Mouse (Mus musculus) erythroblast, embryonic 14.5 days (primary cell): ENCODE results near the gene Slc35b3. TPM values are rescaled to one million over a fixed set of nuclear protein-coding genes. Genes with fewer than 3 reads are reported as not detected.

ENCODE experiments used
- H3K27me3 ChIP-seq: 2 replicates; pipeline ENCODE4 v1.6.1; 2012; ENCODE audit warnings: inconsistent platforms; ENCODE audit not compliant: control insufficient read depth
- H3K36me3 ChIP-seq: 2 replicates; pipeline ENCODE4 v1.6.1; 2012; ENCODE audit warnings: mild to moderate bottlenecking, inconsistent platforms; ENCODE audit not compliant: control insufficient read depth
- H3K4me1 ChIP-seq: 2 replicates; pipeline ENCODE4 v1.6.1; 2012; ENCODE audit warnings: inconsistent platforms; ENCODE audit not compliant: control insufficient read depth
- H3K4me3 ChIP-seq: replicated peaks from 2 replicates; pipeline ENCODE3; 2012; ENCODE audit warnings: moderate library complexity, mild to moderate bottlenecking, inconsistent platforms
- H3K9me3 ChIP-seq: 2 replicates; pipeline ENCODE4 v1.6.1; 2012; ENCODE audit warnings: low read length, inconsistent platforms, mixed read lengths; ENCODE audit not compliant: control insufficient read depth
- GATA1 ChIP-seq: IDR thresholded peaks from 2 replicates; pipeline ENCODE4 v1.6.1; 2012; ENCODE audit warnings: low read length, inconsistent platforms, mixed read lengths
- TAL1 ChIP-seq: IDR thresholded peaks from 3 replicates; pipeline ENCODE4 v1.6.1; 2012; ENCODE audit warnings: low read length, inconsistent platforms, mixed read lengths
- polyA plus RNA-seq: library from polyadenylated mRNA; stranded (reverse); fragments of >175 nt; gene quantifications from 2 replicates; pipeline ENCODE4 v1.2.3, GENCODE M21; 2012

Slc35b3 gene
- polyA plus RNA-seq, 1 experiment, result 0.33 TPM

- H3K27me3 ChIP-seq, result no peaks in the 10 kb centered on the region
- peaks cover 63% of the 10 kb centered on the region for H3K36me3 ChIP-seq
- no peak for TF ChIP-seq GATA1
- TF ChIP-seq TAL1, result no peak
- H3K4me1 ChIP-seq, result peaks cover 7% of the 10 kb centered on the region
- H3K9me3 ChIP-seq, result no peaks in the 10 kb centered on the region
- no peak overlapping the region for H3K4me3 ChIP-seq
These were observed 18.9 kb downstream of the Slc35b3 start for GRCm38 (mm10) chr13:38941786-38942185.

- Histone ChIP-seq H3K4me3 (no peak overlapping the region), H3K4me1 (peaks cover 3% of the 10 kb centered on the region), H3K9me3 (no peaks in the 10 kb centered on the region), H3K27me3 (no peaks in the 10 kb centered on the region), H3K36me3 (peaks cover 62% of the 10 kb centered on the region)
- TF ChIP-seq TAL1, result no peak
- TF ChIP-seq GATA1, result no peak
These were observed 19.4 kb downstream of the Slc35b3 start for GRCm38 (mm10) chr13:38941280-38941679.

- no peaks in the 10 kb centered on the region for H3K27me3 ChIP-seq
- peaks cover 72% of the 10 kb centered on the region for H3K36me3 ChIP-seq
- TF ChIP-seq GATA1 (no peak), TAL1 (no peak)
- H3K9me3 ChIP-seq, result no peaks in the 10 kb centered on the region
- H3K4me3 ChIP-seq, result no peak overlapping the region
- H3K4me1 ChIP-seq, result no peaks in the 10 kb centered on the region
These were observed 22.2 kb downstream of the Slc35b3 start for GRCm38 (mm10) chr13:38938433-38938832.

DNA sequence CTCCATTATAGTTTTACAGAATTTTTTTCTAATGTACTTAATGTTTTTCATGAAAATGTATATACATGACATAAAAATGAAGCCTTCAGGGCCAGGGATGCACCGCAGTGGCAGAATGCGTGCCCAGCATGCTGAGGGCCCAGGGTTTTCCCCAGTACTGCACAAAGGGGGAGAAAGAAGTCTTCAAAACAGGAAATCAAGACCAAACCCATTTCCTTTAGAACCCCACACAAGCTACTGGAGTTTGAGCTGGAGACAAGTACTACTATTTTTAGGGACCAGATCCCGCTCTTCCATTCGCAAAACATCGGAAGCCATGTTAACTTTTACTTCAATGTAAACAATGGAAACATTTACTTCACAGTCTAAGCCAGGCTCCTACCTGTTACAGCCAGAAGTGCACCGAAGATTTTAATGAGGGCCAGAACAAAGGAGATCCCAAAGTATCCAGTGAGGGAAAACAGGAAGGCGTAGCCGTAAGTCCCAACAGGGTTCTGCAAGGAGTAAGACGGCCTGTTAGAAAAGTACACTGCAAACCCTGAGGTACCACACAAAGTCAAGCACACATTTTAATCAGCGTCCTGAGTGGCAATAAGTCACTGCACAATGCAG, 23.7 kb downstream of the Slc35b3 start:
- peaks cover 73% of the 10 kb centered on the region for H3K36me3 ChIP-seq
- TF ChIP-seq GATA1 (no peak), TAL1 (no peak)
- no peaks in the 10 kb centered on the region for H3K9me3 ChIP-seq
- H3K4me3 ChIP-seq, result no peak overlapping the region
- H3K4me1 ChIP-seq, result no peaks in the 10 kb centered on the region
- no peaks in the 10 kb centered on the region for H3K27me3 ChIP-seq

DNA sequence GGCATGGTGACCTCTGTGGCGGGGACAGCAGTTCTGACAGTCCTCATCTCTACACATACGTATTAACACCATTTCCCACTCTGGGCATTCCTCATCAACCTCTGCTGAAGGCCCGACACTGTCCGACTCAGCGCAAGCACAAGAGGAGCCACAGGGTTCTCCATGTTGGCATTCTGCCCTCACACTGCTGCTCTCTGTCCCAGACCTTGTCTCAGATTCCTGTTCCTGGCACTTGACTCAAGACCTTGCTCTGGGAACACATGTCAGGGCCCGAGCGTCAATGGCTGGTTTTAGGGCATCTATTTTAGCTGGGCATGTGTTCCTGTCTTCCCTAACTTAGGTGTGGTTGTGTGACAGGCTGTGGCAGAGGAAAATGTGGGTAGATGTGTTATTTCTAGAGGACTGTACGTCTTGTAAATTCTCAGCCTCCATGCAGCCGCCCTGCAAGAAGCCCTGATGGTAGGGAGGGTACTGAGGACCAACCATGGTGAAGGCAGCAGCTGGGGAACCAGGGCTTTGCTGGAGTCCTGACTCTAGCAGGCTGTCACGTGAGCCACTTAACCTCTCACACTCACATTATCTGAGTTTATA, 24.7 kb downstream of the Slc35b3 start:
- no peak overlapping the region for H3K4me3 ChIP-seq
- no peaks in the 10 kb centered on the region for H3K9me3 ChIP-seq
- TF ChIP-seq TAL1 (no peak), GATA1 (no peak)
- H3K4me1 ChIP-seq, result no peaks in the 10 kb centered on the region
- no peaks in the 10 kb centered on the region for H3K27me3 ChIP-seq
- peaks cover 66% of the 10 kb centered on the region for H3K36me3 ChIP-seq

- Histone ChIP-seq H3K4me3 (no peak overlapping the region), H3K36me3 (peaks cover 27% of the 10 kb centered on the region), H3K9me3 (no peaks in the 10 kb centered on the region), H3K4me1 (no peaks in the 10 kb centered on the region), H3K27me3 (no peaks in the 10 kb centered on the region)
- TF ChIP-seq TAL1 (no peak), GATA1 (no peak)
These were observed 30.7 kb downstream of the Slc35b3 start for GRCm38 (mm10) chr13:38929843-38930578.

- H3K4me1 ChIP-seq, result no peaks in the 10 kb centered on the region
- no peaks in the 10 kb centered on the region for H3K36me3 ChIP-seq
- H3K9me3 ChIP-seq, result no peaks in the 10 kb centered on the region
- TF ChIP-seq GATA1 (no peak), TAL1 (no peak)
- no peaks in the 10 kb centered on the region for H3K27me3 ChIP-seq
- H3K4me3 ChIP-seq, result no peak overlapping the region
These were observed 38.0 kb downstream of the Slc35b3 start for GRCm38 (mm10) chr13:38922676-38923075.

DNA sequence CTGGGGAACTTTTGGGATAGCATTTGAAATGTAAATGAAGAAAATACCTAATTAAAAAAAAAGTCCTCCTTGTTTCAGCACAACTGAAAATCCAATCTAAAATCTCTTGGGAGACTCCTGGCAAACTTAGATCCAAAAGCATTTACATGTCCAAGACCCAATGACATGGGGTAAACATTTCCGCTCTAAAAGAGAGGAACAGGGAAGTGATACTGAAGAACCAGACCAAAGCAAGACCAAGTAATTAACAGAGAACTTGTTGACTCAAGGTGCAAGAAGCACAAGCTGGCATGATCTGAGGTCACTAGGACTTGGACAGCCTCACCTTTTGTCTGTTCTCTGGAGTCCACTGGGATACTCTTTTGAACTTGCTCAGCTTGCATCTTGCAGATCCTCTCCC, 39.4 kb downstream of the Slc35b3 start:
- Histone ChIP-seq H3K27me3 (no peaks in the 10 kb centered on the region), H3K36me3 (no peaks in the 10 kb centered on the region), H3K4me1 (no peaks in the 10 kb centered on the region), H3K4me3 (no peak overlapping the region), H3K9me3 (no peaks in the 10 kb centered on the region)
- TF ChIP-seq GATA1, result no peak
- TF ChIP-seq TAL1, result no peak

DNA sequence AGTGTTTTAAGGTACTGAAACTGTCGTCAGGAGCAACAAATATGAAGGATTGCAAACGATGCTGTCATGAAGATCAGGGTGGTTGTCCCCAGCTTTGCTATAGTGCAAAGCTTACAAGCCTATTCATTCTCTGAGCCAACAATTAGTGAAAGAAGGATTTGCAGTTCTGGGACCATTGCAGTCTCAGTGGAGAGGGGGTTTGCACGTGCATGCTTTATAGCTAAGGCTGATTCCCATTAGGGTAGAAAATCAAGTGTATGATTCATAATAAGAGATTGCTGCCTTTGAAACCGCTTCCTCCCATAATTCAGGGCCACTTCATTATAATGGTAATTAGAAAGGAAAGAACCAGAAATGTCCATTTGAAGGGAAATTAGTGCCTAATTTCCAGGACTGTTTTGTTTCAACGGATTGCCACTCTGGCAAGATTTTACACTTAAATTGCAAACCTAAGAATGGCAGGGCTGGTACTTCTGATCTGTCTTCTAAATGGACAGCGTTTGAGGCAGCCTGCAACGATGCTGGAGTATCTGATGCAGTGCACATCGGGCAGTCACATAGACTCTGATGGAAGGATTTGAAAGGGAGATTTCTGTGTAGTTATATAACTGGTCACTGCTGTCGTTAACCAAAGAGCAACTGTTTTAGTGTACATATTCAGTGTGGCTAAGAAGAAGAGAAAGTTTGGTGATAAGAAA, 42.3 kb downstream of the Slc35b3 start:
- no peaks in the 10 kb centered on the region for H3K36me3 ChIP-seq
- no peaks in the 10 kb centered on the region for H3K9me3 ChIP-seq
- H3K4me1 ChIP-seq, result no peaks in the 10 kb centered on the region
- H3K4me3 ChIP-seq, result no peak overlapping the region
- H3K27me3 ChIP-seq, result no peaks in the 10 kb centered on the region
- no peak for TF ChIP-seq TAL1
- TF ChIP-seq GATA1, result no peak
